Mouse (Mus musculus) liver, postnatal 0 days (tissue): ENCODE measurements at regions not wholly inside any gene's neighbourhood (a gene's known extent, or its start where the extent isn't known, plus 50 kb on each side); places are given as distances from the start of the nearest gene placed in this dataset.
"Not testable (repeated sequence)": the region's sequence is repeated elsewhere in the genome, so short reads cannot be mapped to it uniquely, and the experiment has no call there.

ENCODE experiments used
- CTCF ChIP-seq: sonication (generic); IDR thresholded peaks from 2 replicates; pipeline ENCODE4 v1.5.1; 2016; ENCODE audit warnings: antibody characterized with exemption, low read depth
- EP300 ChIP-seq: IDR thresholded peaks from 2 replicates; pipeline ENCODE4 v1.6.1; 2016; ENCODE audit warnings: antibody characterized with exemption, low read depth, mild to moderate bottlenecking

- not testable (repeated sequence) for TF ChIP-seq CTCF, EP300
Observed at GRCm38 (mm10) chr13:107549995-107550394, 494.3 kb upstream of the Smim15 start.
